Mouse (Mus musculus): ENCODE measurements around the gene Gm10803.
"Not testable (repeated sequence)": the region's sequence is repeated elsewhere in the genome, so short reads cannot be mapped to it uniquely, and the experiment has no call there.

Gene Gm10803

GRCm38 (mm10) chr2:93560268-93560667 lies at the start of gene Gm10803:
Gene Gm10803, plus strand, starts transcription at chr2:93560568.
- not testable (repeated sequence) for DNase-seq

DNA sequence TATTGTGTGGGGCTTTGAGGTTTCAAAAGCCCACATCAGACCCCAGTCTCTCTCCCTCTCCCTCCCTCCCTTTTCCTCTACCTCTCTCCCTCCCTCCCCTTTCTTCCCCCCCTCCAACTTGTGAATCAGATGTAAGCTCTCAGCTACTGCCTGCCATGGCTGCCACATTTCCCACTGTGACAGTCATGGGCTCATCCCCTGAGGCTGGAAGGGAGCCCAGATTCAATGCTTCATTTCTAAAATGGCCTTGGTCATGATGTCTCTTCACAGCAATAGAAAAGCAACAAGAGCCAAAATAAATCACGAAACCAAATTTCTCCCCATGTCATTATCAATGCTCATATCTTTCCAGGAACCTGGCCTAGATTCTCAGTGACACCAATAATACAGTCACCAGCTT lies 49.5 kb upstream of the Gm10803 start:
- DNase-seq = no peak

GRCm38 (mm10) chr2:93512130-93512529 lies 48.2 kb upstream of the Gm10803 start:
- DNase-seq = no peak

- DNase-seq = no peak
These were observed 45.1 kb upstream of the Gm10803 start for GRCm38 (mm10) chr2:93515246-93515645.

GRCm38 (mm10) chr2:93521042-93521441 lies 39.3 kb upstream of the Gm10803 start:
- DNase-seq = peak; percentile 29

DNA sequence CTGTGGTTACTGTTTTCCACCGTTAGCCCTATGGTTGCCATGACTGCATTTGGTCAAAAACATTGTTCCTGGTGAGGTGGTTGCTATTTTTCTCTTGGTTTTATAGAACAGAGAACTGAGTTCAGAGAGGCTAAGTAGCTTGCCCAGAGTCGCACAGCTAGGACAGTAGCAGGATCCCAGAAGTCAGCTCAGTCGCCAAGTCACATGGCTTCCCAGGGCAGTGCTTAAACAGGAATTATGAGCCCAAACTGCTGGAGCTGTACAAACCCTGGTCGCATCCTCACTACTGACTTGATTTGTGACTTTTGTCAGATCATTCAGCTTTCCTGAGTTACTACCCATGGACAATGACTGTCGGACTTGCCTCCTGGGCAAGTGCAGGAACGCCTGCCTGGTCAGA lies 38.8 kb upstream of the Gm10803 start:
- no peak for DNase-seq

DNA sequence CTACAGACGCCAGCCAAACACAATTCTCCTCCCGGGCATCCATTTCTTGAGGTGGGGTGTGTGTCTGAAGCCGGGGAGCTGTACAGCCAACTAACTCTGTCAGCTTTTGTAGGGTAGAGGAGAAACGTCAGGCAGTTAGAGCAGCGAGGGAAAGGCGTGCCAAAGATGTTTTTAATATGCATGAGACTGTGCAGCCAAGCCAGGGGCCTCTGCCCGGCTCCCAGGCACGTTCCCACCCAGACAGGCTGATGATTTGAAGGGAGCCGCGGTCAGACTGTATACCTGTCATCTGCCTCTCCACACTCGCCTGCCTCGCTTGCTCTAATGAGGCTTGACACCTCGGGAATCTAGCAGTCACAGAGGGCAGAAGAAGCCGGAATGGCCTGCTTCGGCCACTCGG lies 38.4 kb upstream of the Gm10803 start:
- no peak for DNase-seq

DNA sequence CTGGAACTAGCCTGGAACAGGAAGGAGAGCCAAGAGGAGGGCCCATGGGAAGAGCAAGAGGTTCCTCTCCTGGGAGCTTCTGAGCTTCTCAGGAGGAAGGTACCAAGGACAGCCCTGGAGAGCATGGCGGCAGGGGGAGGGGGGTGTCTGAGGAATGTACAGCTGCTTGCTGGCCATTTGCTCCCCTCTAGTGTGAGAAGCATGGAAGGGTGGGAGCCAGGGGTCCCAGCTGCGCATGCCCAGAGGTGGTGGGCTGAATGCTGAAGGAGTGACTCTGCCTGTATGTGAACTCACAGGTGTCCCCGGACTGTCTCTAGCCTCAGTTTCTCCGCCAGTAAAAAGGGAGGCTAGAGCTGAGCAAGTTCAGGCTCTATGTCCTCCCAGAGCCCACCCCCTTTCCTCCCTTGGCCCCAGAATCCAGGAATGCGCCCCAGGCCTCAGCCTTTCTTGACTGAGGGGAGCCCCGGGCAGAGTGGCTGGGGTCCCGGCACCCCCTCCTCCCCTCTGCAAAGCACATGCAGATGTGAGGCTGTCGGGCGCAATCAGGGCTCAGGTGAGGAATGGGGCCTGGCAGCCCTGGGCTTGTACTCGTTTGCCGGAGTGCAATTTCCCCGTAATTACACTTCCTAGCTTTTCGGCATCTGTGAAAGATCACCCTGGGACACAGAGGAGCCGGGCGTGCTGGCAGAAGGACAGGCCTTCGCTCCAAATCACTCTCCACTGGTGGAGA lies 35.2 kb upstream of the Gm10803 start:
- DNase-seq = no peak

DNA sequence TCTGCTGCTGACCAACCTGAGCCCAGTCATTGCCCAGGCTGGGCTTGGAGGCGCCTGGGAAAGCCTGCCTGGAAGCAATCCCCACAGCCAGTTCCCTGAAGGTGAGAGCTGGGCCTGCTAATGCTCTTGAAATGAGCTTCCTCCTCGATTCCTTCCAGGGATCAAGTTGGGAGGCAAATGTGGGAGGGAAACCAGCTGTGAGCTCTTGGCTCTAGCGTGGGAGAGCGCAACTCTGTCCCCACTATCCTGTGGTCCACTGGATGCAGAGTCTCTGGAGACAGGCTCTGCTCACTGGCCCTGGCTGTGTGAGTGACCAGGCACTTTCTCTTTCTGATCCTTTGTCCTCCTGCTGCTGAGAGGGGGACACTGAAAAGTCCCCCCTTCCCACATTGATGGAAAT lies 30.8 kb upstream of the Gm10803 start:
- no peak for DNase-seq

GRCm38 (mm10) chr2:93533891-93534290 lies 26.5 kb upstream of the Gm10803 start:
- DNase-seq = no peak

GRCm38 (mm10) chr2:93537385-93537967 lies 22.9 kb upstream of the Gm10803 start:
- no peak for DNase-seq

DNA sequence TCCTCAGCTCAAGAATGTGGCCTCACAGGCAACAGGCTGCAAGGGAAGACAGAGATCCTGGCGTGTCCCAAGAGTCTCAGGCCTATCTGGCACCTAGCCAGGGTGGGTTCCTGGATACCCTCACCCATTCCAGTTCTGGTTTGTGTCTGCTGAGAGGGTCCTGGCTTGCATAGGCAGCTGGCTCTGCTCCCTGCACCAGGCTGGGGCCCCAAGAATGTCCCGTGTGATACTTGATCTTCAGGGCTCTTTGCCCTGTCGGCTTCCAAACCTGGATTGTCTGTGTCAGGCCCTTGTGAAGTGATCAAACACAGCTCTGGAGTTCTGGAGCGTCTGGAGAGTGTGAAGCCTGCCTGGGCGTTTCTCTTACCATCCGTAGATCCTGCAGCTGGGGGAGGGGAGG lies 22.2 kb upstream of the Gm10803 start:
- no peak for DNase-seq

DNA sequence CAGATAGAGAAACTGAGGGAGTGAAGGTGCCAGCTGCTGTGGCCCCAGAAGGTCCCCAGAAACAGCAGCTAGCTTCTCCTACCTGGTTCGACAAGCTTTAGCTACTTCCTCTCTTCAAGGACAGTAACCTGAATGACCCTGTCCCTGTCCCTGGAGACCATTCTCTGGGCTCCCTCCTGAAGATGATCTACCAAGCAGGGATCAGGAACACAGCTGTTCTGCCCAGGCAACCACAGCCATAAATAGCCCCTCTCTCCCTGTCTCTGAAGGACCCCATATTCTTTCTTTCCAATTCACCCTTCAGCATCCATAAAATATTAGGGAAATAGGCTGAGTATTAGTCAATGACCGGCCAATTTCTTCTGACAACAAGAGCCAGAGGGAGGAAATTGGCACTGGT lies 18.6 kb upstream of the Gm10803 start:
- DNase-seq = no peak

GRCm38 (mm10) chr2:93552676-93553521 lies 7.5 kb upstream of the Gm10803 start:
- no peak for DNase-seq

- DNase-seq = no peak
These were observed 6.5 kb upstream of the Gm10803 start for GRCm38 (mm10) chr2:93553905-93554304.

DNA sequence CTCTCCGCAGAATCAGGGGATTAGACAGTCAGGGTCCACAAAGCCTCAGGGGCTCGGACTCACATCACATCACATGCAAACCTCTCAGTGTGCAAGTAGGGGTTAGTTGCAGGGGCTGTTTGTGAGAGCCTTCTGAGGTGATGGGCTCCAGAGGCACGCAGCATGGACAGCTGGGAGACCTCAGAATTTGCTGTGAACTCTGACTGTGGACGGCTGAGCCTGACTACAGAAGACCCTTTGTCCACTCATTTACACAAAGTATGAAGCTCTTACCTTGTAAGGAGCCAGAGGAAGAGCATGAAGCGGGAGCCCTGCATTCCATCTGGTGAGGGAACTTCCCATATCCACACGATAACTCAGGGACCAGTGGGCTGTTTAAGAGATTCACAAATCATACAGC lies 5.3 kb downstream of the Gm10803 start:
- DNase-seq = no peak

DNA sequence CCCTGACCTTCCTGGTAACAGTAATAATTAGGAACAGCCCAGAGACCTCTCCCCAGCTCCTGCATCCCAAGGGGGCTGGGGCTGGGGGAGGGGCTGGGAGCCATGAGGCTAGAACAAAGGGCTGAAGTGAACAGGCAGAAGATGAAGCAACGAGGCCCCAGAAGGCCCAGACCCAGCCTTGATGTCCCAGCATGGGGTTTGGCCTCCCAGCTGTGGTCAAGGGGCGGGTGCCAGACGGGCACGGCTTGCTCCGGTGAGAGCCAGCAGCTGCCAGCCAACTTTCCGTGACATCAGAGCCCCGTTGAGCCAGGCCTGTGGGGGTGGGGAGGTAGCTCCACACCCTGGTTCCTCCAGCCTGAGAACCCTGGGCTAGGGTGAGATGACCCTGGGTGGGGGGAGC lies 7.3 kb downstream of the Gm10803 start:
- no peak for DNase-seq

GRCm38 (mm10) chr2:93572565-93572964 lies 12.2 kb downstream of the Gm10803 start:
- DNase-seq = no peak

GRCm38 (mm10) chr2:93581271-93581670 lies 20.9 kb downstream of the Gm10803 start:
- no peak for DNase-seq

DNA sequence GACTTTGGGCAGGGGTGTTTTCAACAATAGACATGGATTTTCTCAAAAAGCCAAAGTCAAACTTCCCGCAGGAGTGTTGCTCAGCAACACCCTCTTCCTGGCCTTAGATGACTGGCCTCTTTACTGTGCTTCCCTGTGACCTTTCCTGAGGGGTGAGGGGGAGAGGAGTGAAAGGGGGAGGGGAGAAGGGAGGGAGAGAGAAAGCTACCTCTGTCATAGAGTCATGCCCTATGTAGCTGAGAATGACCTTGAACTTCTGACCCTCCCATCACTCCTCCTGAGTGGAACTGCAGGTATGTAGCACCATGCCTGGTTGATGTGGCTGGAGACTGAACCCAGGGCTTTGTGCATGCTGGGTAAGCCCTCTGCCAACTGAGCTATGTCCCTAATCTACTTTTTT lies 25.5 kb downstream of the Gm10803 start:
- no peak for DNase-seq

DNA sequence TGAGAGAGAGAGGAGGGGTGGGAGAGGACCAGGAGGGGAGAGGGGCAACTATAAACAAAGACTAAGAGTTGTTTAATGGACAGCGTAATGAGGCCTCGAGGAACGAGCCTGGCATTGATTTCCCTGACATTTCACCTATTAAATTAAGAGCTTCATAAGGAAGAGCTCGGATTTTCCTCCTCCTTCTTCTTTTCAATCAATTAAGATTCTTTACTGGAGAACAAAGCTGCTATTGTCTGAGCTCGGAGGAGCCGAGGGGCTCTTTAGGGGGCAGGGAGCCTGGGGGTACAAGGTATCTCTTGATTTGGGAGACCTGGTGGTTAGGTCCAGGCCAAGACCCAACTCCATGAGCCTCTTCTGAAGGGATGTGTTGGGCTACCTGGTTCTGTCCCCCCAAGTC lies 27.1 kb downstream of the Gm10803 start:
- no peak for DNase-seq

GRCm38 (mm10) chr2:93589875-93590274 lies 29.5 kb downstream of the Gm10803 start:
- no peak for DNase-seq

- no peak for DNase-seq
These were observed 31.3 kb downstream of the Gm10803 start for GRCm38 (mm10) chr2:93591706-93592105.
